Mouse (Mus musculus) embryonic facial prominence, embryonic 14.5 days (tissue): ENCODE data around the gene Dmd. TPM values are rescaled to one million over a fixed set of nuclear protein-coding genes. Genes with fewer than 3 reads are reported as not detected.
A peak's percentile ranks its signal among the peaks of the same experiment; 100 is the strongest.

ENCODE experiments used
- ATAC-seq: fragments of 200-750 bp; cut with Nextera tagmentation; 2 replicates; pipeline ENCODE4 v1.8.0; 2017; ENCODE audit warnings: low read depth, moderate number of reproducible peaks, moderate TSS enrichment
- DNase-seq: peaks from one replicate; pipeline ENCODE4 v3.0.0-alpha.2; 2015; ENCODE audit warnings: low spot score
- H3K27ac ChIP-seq: fragments of 300-500 bp; sonication (generic); replicated peaks from 2 replicates; pipeline ENCODE4 v1.5.1; 2014; ENCODE audit warnings: low read depth, mild to moderate bottlenecking, low read length, moderate library complexity
- H3K27me3 ChIP-seq: fragments of 300-500 bp; sonication (generic); replicated peaks from 2 replicates; pipeline ENCODE4 v1.6.1; 2014; ENCODE audit warnings: low read length; ENCODE audit not compliant: control insufficient read depth, insufficient read depth
- H3K36me3 ChIP-seq: fragments of 300-500 bp; sonication (generic); 2 replicates; pipeline ENCODE4 v1.6.1; 2014; ENCODE audit warnings: low read length, mixed read lengths; ENCODE audit not compliant: control insufficient read depth, insufficient read depth
- H3K4me1 ChIP-seq: fragments of 300-500 bp; sonication (generic); 2 replicates; pipeline ENCODE4 v1.6.1; 2014; ENCODE audit warnings: antibody characterized with exemption, low read length; ENCODE audit not compliant: control insufficient read depth, insufficient read depth
- H3K4me2 ChIP-seq: fragments of 300-500 bp; sonication (generic); 2 replicates; pipeline ENCODE4 v1.6.1; 2014; ENCODE audit warnings: low read depth, mild to moderate bottlenecking, low read length, moderate library complexity, mixed read lengths
- H3K4me3 ChIP-seq: fragments of 300-500 bp; sonication (generic); 2 replicates; pipeline ENCODE4 v1.5.1; 2014; ENCODE audit warnings: low read depth, mild to moderate bottlenecking, low read length
- H3K9ac ChIP-seq: fragments of 300-500 bp; sonication (generic); 2 replicates; pipeline ENCODE4 v1.6.1; 2014; ENCODE audit warnings: low read depth, mild to moderate bottlenecking, low read length, moderate library complexity, mixed read lengths
- H3K9me3 ChIP-seq: fragments of 300-500 bp; sonication (generic); 2 replicates; pipeline ENCODE4 v1.6.1; 2016; ENCODE audit warnings: low read length; ENCODE audit not compliant: control insufficient read depth
- WGBS: fragments of 180-500 bp; shearing (Covaris S2); extraction: QIAGEN DNeasy Blood & Tissue Kit; methylation state at CpG from one replicate; pipeline ENCODE4 v1.1.7; 2014; 5-methylcytosine and 5-hydroxymethylcytosine counted together
- polyA plus RNA-seq: library from polyadenylated mRNA; unstranded; fragments of >200 nt; fragmentation: Nextera tagmentation; extraction: Ambion mirVana; gene quantifications from 2 replicates; pipeline ENCODE4 v1.2.1, GENCODE M21; 2014

Gene Dmd
- polyA plus RNA-seq, 1 experiment from 2014 or later: 27.5 TPM

- ATAC-seq (no peak), DNase-seq (no peak)
- no peaks in the 10 kb centered on the region for H3K27me3 ChIP-seq
- no peaks in the 10 kb centered on the region for H3K9me3 ChIP-seq
- no peaks in the 10 kb centered on the region for H3K36me3 ChIP-seq
- H3K27ac ChIP-seq: no peak overlapping the region
- WGBS: 54% methylated on average over 7 of the region's 7 CpGs
- H3K9ac ChIP-seq: no peak overlapping the region
- H3K4me3 ChIP-seq: no peak overlapping the region
- no peak overlapping the region for H3K4me2 ChIP-seq
- no peaks in the 10 kb centered on the region for H3K4me1 ChIP-seq
Measured at GRCm38 (mm10) chrX:85089506-85089905, 2140.8 kb downstream of the Dmd start.

GRCm38 (mm10) chrX:85093354-85093753 is 2144.7 kb downstream of the Dmd start:
- H3K27ac ChIP-seq: no peak overlapping the region
- ATAC-seq (no peak), DNase-seq (no peak)
- H3K9ac ChIP-seq: no peak overlapping the region
- H3K9me3 ChIP-seq: no peaks in the 10 kb centered on the region
- H3K4me2 ChIP-seq: no peak overlapping the region
- no peaks in the 10 kb centered on the region for H3K4me1 ChIP-seq
- no peaks in the 10 kb centered on the region for H3K36me3 ChIP-seq
- no peaks in the 10 kb centered on the region for H3K27me3 ChIP-seq
- no peak overlapping the region for H3K4me3 ChIP-seq

DNA sequence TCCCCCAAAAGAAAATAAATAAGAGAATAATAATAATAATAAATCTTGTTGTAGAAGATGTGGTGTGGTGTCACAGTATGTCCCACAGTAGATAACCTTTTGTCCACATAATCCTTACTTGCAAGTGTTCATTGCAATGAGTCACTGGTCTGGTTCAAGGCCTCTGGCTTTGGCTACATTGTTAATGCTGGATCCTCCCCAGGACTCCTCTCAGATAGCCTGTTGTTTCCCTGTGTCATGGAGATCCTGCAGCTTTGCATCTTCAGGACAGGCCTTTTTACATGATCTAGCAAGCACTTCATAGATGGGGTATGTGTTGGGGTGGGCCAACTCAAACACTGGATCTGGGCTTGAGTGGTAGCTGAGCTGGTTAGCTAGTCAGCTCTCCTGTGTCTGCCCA is 2150.0 kb downstream of the Dmd start:
- no peak overlapping the region for H3K9ac ChIP-seq
- H3K9me3 ChIP-seq: no peaks in the 10 kb centered on the region
- H3K4me2 ChIP-seq: no peak overlapping the region
- ATAC-seq: no peak
- DNase-seq: no peak
- no peaks in the 10 kb centered on the region for H3K36me3 ChIP-seq
- no peaks in the 10 kb centered on the region for H3K27me3 ChIP-seq
- H3K4me3 ChIP-seq: no peak overlapping the region
- H3K27ac ChIP-seq: no peak overlapping the region
- H3K4me1 ChIP-seq: no peaks in the 10 kb centered on the region

- Histone ChIP-seq H3K9me3 (no peaks in the 10 kb centered on the region), H3K4me2 (no peak overlapping the region), H3K4me1 (no peaks in the 10 kb centered on the region)
Measured at GRCm38 (mm10) chrX:85112418-85112817, 2163.7 kb downstream of the Dmd start.

DNA sequence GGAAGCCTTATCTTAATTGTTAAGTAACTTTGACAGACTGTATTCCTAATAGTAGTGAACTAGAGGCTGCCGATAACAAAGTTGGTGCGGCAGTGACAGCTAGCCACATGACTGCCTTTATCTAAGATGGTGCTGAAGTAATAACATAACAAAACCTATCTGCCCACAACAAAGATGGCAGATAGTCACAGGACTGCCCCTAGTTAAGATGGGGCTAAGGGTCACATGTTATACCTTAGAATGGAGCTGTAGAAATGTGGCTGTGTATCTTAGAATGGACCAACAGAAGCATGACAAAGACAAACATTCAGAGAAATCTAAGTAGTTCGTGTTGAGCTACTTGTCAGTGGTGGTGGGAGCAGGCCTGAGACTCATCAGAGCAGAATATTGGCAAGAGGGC is 2184.0 kb downstream of the Dmd start:
- no peaks in the 10 kb centered on the region for H3K27me3 ChIP-seq
- no peak for DNase-seq
- WGBS: 90% methylated on average over 3 of the region's 3 CpGs

More at GRCm38 (mm10) chrX:85112418-85112817, 2163.7 kb downstream of the Dmd start:
- Histone ChIP-seq H3K9ac (no peak overlapping the region), H3K27me3 (0 out of 2 replicates have a peak, but pooled peaks cover 2% of the 10 kb centered on the region), H3K27ac (no peak overlapping the region), H3K36me3 (no peaks in the 10 kb centered on the region), H3K4me3 (no peak overlapping the region)
- no peak for DNase-seq
- ATAC-seq: no peak

DNA sequence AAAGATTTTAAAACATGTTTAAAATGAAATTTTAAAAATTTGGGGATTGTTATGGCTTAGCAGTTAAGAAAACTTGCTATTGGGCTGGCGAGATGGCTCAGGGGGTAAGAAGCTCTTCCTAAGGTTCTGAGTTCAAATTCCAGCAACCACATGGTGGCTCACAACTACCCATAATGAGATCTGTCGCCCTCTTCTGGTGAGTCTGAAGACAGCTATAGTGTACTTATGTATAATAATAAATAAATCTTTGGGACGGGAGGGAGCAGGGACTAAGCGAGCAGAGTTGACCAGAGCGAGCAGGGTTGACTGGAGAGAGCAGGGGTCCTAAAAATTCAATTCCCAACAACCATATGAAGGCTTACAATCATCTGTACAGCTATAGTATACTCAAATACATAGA is 2188.6 kb downstream of the Dmd start:
- no peak overlapping the region for H3K9ac ChIP-seq
- no peaks in the 10 kb centered on the region for H3K36me3 ChIP-seq
- no peak overlapping the region for H3K4me3 ChIP-seq
- no peaks in the 10 kb centered on the region for H3K4me1 ChIP-seq
- no peak overlapping the region for H3K27ac ChIP-seq
- H3K4me2 ChIP-seq: no peak overlapping the region
- H3K9me3 ChIP-seq: no peaks in the 10 kb centered on the region
- 76% methylated on average over 5 of the region's 5 CpGs for WGBS
- H3K27me3 ChIP-seq: no peaks in the 10 kb centered on the region
- no peak for ATAC-seq
- no peak for DNase-seq

More for the DNA sequence above, 2184.0 kb downstream of the Dmd start:
- Histone ChIP-seq H3K4me3 (no peak overlapping the region), H3K9me3 (no peaks in the 10 kb centered on the region), H3K9ac (no peak overlapping the region), H3K27ac (no peak overlapping the region), H3K4me2 (no peak overlapping the region), H3K36me3 (no peaks in the 10 kb centered on the region), H3K4me1 (no peaks in the 10 kb centered on the region)
- no peak for ATAC-seq

- DNase-seq (no peak), ATAC-seq (no peak)
- no peak overlapping the region for H3K4me3 ChIP-seq
- H3K4me2 ChIP-seq: no peak overlapping the region
- no peak overlapping the region for H3K27ac ChIP-seq
- 59% methylated on average over 2 of the region's 2 CpGs for WGBS
- no peaks in the 10 kb centered on the region for H3K36me3 ChIP-seq
- H3K4me1 ChIP-seq: no peaks in the 10 kb centered on the region
- H3K27me3 ChIP-seq: no peaks in the 10 kb centered on the region
- no peak overlapping the region for H3K9ac ChIP-seq
- H3K9me3 ChIP-seq: no peaks in the 10 kb centered on the region
Measured at GRCm38 (mm10) chrX:85171264-85171663, 2222.6 kb downstream of the Dmd start.

- H3K27ac ChIP-seq: no peak overlapping the region
- WGBS: 49% methylated on average over 2 of the region's 2 CpGs
- H3K4me2 ChIP-seq: no peak overlapping the region
- H3K4me3 ChIP-seq: no peak overlapping the region
- no peaks in the 10 kb centered on the region for H3K27me3 ChIP-seq
- no peak; the same call in 1 of the 2 replicates for ATAC-seq
- DNase-seq: peak; percentile 61
- no peaks in the 10 kb centered on the region for H3K9me3 ChIP-seq
- H3K9ac ChIP-seq: no peak overlapping the region
- H3K36me3 ChIP-seq: no peaks in the 10 kb centered on the region
- no peaks in the 10 kb centered on the region for H3K4me1 ChIP-seq
Measured at GRCm38 (mm10) chrX:85187565-85187964, 2238.9 kb downstream of the Dmd start.

DNA sequence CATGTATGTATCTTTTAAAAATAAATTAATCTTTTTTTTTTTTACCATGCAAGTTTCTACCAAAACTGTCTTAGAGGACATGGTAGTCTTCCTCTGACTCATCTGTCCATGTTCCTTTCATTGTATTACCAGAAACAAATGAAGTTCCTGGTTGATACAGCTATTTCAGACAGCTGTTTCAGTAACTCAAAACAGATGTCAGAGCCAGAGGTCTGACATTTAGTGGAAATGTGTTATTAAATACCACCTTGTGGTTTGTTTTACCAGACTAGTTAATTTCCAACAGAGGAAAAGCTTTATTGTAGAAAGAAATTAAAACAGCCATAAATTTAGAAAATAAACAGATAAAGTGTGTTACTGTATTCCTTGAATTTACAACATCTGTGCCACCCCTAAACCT is 2245.2 kb downstream of the Dmd start:
- no peaks in the 10 kb centered on the region for H3K36me3 ChIP-seq
- H3K27ac ChIP-seq: no peak overlapping the region
- no peak overlapping the region for H3K4me3 ChIP-seq
- ATAC-seq: no peak
- no peaks in the 10 kb centered on the region for H3K27me3 ChIP-seq
- H3K9me3 ChIP-seq: no peaks in the 10 kb centered on the region
- no peaks in the 10 kb centered on the region for H3K4me1 ChIP-seq
- no peak overlapping the region for H3K9ac ChIP-seq
- H3K4me2 ChIP-seq: no peak overlapping the region
- peak; percentile 12 for DNase-seq
